Mouse (Mus musculus): ENCODE data around the gene 1700037H04Rik.

Gene 1700037H04Rik

DNA sequence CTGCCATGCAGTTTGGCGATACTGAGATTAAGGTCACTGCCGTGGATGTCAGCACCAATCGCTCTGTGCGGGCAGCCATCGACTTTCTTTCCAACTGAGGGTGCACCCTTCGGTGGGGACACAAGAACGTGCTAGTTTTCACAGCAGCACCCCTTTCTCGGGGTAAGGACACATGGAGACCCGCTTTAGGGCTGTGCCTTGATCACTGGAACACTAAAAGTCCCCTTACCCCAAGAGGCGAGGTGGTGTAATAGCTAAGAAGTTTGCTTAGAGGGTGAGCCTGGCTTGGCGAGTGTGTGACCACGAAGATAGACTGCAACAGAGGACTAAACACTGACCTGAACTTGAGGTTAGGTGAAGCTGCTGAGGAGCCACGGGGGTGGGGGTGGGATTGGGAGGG is 14.8 kb downstream of the 1700037H04Rik start:
- DNase-seq = peak; percentile 3

DNA sequence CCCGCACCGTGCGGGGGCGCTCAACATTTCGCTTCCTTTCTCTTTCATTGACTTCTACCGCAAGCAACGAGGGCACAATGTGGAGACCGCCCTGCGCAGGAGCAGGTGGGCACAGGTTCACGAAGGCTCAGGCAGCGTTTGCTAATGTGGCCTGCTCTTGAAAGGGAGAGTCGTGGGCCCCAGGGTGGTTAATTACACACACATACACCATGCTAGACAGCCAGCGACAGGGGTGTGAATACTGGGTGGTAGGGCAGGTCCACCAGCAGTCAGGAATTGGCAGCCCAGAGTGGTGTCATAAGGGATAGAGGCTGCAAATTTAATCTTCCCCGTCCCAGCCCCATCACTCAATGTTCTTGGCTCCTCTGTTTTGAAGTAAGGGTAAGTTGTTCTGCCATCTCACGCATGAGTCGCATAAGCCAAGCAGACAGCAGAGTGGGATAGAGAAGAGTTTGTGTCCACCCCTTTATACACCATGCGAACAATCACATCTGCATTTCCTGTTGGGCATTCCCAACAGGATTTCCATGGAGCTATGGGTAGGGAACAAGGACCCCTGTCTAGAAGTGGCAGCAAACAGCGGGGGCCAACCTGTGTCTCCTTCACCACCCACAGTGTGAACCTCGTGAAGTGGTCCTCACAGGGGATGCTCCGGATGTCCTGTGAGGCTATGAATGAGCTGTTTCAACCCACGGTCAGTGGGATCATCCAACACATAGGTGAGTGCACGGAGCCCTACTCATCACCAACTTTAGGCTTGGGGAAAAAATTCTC is 16.7 kb downstream of the 1700037H04Rik start:
- DNase-seq = no peak

DNA sequence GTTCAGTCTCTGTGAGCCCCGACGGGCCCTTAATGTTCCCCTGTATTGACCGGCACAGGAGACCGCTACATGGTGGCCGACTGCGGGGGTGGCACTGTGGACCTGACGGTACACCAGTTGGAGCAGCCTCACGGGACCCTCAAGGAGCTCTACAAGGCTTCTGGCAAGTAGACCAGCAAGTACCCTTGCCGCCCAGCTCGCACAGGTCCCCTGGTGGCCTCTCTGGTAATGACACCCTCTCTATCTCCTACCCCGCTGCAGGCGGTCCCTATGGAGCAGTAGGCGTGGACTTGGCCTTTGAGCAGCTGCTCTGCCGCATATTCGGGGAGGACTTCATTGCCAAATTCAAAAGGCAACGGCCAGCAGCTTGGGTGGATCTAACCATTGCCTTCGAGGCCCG is 17.3 kb downstream of the 1700037H04Rik start:
- DNase-seq = peak; percentile 88

DNA sequence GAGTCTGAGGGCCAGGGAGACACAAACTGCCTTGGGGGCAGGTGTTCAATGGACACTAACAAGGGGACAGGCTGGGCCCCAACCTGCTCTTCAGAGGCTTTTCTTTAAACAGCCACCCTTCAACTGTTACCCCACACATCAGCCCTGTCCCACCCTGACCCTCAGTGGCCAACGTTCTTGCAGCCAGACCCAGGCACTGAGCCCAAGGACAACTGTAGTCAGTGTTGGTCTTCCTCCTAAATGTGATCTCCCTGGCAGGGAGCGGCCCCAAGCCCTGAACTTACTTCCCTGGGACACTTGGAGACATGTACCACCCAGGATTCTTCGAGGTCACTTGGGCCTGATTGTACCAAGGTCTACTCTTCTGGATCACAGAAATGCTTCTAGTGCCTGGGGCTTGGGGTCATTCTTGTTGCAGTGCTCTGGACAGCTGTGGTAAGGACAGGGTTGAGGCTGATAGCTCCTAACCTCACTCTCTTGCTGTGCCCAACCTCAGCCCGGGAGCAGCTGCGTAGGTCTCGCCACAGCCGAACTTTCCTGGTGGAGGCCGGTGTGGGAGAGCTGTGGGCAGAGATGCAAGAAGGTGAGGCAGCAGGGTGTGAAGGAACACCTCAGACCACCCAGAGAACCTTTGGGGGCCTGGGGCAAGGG is 18.4 kb downstream of the 1700037H04Rik start:
- DNase-seq = no peak

DNA sequence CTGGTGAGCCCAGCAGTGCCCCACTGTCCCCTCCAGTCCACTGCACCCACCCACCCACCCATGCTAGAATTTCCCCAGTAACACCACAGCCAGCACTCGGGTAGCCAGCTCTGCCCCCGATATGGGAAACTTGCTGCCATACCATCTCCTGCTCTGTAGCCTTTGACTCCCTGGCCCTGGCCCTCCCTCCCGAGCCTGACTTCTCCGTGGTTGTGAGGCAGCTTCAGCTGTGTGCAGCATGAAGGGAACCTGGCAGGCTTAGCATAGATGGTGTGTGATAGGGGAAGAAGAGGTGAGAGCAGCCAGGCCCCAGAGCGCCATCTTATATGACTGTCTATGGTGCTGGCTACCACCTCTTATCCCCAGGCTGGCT is 19.4 kb downstream of the 1700037H04Rik start:
- DNase-seq = no peak

DNA sequence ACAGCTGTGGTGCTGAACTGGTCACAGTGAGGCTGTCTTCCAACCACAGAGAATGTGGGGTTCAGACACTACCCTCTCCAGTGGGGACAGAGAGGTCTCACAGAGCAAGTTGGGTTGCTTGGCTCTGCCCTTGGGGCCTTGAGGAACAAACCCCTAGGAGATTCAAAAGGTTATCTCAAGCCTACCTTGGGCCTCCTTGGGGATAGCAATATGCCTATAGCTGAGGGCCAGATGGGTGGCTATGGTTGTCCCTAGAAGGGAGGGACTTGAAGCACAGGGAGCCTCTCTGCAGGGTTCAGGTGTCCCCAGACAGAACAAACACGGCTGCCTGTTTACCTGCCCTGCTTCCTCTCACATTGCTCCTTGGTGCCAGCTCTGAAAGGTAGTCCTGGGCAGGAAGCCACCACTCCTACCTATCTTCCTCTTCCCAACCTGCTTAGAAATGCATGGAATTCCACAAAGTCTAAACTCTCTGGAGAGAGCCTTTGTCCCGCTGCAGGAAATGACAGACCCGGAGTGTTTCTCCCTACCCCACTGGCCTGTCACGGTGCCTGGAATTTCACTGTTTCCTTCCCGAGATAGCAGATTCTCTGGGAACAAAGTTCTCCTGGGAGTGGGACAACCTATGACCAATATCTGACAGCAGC is 19.9 kb downstream of the 1700037H04Rik start:
- DNase-seq = no peak

DNA sequence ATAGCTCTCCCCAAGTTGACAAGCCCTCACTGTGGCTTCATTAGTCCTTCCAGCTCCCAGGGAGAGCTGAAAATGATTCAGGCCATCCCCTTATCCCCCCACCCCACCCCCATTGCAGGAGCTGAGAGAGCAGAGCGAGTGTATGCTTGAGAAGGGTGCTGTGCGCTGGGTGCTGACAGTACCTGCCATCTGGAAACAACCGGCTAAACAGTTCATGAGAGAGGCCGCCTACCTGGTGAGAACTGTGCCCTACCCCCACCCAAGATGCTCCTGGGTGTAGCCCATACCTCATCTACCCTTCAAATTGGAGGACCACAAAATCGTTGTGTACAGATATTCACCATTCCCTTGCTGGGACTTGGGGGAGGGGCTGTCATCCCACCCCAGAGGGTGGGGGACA is 20.6 kb downstream of the 1700037H04Rik start:
- DNase-seq = no peak

DNA sequence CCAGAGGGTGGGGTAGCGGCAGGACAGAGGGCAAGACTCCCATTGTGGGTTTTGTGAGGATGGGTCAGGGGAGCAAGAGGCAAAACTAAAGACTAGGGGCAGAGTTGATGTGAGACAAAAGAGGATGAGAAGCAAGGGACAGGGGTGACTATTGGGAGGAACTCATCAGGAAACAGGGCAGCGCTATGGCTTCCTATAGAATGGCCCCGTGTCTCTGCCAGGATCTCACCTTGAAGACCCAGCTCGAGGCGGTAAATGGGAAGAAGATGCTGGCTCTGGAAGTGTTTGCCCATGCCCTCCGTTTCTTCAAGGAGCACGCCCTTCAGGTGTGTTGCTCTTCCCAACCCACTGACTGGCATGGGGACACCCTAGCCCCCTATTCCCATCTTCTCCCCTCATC is 21.1 kb downstream of the 1700037H04Rik start:
- no peak for DNase-seq

DNA sequence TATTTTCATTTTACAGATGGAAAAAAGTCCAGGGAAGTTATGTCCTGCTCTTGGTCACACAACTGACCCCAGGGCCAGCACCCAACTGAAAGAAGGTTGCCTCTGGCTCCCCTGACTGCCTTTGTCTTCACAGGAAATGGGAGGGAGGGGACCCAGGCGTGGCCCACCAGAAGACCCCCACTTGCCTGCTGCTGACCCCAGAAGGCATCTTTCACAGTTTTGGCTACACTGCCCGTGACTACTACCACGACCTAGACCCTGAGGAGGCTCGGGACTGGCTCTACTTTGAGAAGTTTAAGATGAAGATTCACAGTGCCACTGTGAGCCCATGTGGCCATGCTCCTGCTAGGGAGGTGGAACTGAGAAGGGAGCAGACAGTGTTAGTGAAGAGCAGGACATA is 21.6 kb downstream of the 1700037H04Rik start:
- no peak for DNase-seq

DNA sequence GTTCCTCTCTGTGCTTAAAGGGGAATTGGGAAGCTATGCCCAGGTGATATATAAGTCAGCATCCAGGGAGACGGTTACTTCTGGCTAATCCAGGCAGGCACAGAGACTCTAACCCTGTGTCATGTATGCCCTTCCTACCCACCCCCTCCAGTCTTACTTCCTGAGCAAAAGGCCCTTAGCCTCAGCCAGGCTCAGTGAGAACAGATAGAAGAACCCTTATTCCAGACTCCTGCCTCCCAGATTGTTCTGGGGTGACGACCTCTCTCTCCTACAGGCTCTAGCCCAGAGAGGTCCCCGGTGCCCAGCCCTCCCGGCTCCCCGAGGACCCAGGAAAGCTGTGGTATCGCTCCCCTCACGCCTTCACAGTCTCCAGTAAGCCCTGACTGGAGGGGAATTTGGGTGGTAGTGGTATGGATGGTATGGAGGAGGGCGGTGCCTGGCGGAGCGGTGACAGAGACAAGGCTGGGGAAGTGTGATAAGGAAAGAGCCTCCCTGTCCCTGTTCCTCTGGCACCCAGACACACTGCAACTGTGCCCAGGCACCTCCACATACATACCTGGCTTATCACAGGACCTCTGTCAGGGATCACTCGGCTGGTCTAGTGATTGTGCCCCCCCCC is 24.3 kb downstream of the 1700037H04Rik start:
- DNase-seq = no peak

DNA sequence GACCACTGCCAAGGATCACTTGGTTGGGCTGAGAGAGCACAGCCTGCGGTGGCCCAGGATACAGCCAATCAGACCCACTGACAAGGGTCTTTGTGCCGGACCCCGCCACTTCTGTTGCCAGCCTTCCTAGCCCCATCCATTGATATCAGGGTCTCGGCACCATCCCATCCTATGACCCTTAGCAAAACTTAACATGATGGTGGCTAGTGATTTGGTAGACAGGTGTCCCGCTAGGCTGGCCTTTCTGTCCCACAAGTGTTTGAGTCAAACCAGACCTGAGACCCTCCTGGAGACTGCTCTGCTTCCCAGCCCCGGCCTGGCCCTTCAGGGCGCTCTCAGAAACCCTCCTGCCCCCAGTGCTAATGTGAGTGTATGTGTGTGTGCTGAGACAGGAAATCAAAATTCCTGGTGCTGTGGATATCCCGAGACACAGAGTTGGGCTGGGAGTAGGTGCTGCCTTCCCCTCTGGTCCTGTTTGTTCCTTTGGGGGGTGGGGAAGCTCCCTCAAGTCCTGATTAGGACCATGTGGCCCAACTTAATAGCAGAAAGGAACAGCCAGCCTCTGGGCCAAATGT is 25.0 kb downstream of the 1700037H04Rik start:
- DNase-seq = no peak

DNA sequence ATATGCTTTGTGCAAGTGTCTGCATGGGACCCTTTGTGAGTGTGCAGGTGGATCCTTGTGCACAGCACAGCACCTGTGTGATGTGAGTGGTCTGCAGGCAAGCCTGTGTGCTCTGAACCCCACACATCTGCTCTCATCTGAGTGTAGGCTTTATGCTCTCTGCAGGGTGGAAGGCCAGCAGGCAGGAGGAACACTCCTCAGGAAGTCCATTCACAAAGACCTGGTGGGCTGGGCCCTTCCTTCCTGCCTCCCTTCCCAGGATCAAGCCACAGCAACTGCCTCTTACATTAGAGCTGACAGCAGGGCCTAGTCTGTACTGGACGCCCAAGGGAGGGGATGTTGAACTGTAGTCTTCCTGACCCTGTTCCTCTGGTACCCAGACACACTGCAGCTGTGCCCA is 25.5 kb downstream of the 1700037H04Rik start:
- no peak for DNase-seq

DNA sequence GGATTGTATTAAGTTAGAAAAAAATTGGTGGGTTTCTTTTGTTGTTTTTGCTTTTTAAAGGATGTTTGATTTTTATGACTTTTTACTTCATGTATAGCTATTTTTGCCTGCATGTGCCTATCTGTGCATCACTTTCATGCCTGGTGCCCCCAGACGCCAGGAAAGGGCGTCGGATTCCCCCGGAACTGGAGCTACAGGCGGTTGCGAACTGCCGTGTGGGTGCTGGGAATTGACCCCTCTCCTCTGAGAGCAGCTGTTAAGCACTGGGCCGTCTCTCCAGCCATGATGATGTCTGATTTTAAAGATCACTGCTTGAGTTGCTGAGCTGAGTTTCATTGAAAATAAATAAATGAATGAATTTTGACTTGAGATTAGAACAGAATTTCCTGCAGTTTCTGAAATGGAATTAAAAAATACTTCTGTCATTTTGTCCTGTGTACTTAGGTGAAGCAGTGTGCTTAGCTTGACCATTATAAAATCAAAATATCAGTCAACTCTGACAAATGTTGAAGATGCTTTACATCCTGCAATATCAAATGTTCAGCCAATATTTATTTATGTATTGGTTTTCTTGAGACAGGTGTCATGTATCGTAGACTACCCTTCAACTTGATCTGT is 26.8 kb downstream of the 1700037H04Rik start, which contains the start of gene Gm11037:
Gene Gm11037, plus strand, starts transcription at position 568 of the 618 bp plus-strand sequence.
- no peak for DNase-seq

DNA sequence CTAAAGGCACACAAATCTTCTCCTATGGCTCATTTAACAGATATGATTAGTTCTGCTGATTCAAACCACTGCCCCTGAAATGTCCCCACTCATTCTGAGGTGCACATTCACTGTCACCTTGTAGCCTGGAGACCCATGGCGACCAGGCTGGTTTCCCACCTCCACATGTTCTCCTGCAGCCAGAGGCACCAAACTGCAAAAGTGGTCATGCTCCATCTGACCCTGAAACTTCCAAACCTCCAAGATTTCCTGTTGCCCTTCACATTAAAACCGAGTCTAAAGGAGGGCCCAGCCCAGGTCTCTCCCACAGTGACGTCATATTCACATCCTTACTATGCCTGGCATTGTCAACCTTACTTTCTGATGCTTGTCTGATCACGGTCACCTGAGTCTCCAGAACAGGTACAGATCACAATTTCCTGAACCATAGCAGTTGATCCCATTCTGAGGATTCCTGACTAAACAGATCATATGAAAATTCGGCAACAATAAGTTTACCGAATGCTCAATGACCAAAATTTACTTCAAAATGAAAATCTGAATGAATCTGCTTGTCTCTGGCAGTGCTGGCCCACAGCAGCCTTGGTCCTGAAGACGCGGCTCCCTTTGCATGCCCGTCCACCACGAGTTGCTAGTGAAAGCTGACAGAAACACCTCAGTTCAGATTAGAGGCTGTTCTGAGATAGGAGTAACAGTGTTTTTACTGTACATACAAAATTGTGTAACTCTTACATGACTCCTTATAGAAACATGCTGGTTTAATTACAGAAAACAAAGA is 27.6 kb downstream of the 1700037H04Rik start:
- no peak for DNase-seq

DNA sequence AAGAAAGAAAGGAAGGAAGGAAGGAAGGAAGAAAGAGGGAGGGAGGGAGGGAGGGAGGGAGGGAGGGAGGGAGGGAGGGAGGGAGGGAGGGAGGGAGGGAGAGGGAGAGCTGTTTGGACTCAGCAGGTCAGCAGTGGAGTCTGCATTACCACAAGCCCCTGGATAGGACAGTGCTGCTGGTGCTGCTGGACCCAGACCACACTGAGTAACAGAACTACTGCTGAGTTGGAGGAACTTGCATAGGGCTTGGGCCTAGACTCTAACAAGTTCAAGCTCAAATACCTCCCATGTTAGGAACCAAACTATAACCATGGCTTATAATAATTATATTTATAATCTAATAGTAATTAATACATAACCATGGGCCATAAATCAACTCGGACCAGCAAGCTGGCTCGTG is 29.0 kb downstream of the 1700037H04Rik start:
- DNase-seq = no peak

DNA sequence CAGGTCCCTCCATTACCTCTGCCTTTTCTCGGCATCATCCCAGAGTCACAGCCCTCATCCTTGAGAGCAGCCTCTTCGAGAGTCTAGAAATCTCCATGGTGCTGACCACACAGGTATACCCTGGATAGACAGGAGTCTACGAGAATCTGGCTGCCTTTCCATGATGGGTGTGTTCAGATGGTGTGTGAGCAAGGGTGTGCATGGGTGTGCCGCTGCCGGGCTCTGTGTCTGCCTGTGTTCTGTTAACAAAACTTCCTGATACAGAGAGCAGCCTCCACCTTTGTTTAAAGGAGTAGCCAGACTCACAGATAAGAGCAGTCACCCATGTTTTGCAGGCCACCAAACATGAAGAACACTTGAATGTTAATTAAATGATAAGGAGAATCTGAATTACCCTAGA is 30.0 kb downstream of the 1700037H04Rik start:
- DNase-seq = no peak

DNA sequence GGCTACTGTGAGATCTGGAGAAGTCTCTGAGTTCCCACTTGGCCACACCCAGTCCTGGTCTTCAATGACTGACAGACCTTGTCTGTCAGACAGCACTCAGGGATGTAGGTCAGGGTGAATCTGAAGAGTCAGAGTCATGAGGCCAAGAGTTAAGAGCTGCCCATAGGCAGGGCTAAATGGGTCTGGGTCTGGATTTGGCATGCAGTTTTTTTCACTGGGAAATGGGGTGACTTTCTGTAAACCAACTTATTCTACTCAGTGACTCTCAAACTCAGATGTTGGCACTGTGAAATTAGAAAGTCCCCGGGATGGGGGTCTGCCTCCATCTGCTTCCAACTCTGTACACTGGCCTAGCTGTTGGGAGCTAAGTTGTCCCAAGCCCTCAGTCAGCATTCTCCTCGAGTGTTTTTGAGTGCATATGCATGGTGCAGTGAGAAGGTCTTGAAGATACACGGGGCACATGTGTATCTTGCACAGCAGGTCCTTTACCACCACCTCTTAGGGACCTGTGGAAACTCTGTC is 31.2 kb downstream of the 1700037H04Rik start:
- DNase-seq = no peak

DNA sequence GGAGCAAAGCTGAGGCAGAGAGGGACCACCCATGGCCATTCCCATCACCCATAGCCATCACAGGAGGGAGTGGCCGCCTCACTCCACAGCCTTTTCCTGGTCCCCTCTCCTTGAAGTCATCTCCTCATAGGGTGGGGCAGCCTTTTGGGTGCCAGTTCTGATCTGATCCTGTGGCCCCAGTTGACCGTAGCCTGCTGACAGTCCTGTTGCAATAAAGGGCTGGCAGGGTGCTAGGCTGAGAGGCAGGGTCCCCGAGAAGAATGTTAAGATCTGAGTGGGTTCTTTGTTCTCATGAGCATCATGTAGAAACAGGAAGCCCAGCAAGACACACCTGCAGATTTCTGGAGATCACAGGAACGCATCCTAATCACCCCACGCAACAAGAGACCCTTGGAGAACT is 31.7 kb downstream of the 1700037H04Rik start:
- no peak for DNase-seq

DNA sequence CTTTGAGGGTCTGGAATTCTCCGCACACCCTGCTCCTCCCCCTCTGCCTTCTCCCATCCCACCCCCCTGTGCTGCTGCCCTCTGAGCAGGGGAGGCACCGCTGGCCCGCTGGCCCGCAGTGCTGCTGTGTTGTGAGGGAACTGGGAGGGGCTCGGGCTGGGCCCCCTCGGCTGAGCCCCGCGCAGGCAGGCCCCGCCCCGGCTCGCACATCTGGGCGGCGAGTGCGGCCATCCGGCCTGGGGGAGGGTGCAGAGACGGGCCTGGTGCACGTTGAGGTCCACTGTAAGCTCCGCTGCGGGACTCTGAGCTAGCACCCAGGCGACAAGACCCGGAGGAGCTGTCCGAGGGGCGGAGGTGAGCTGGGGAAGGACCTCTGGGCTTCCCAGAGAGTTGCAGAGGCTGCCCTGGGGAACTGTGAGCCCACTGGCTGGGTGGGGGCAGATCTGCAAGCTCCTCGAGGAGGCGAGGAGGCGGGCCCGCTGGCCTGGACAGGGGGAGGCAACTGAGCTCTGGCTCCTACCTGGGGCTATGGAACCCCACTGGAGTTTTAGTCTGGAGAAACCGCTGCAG is 32.6 kb downstream of the 1700037H04Rik start, which contains the start of gene Hspa12b:
Gene Hspa12b, plus strand, starts transcription at position 120 of the 570 bp plus-strand sequence.
- DNase-seq = peak; percentile 67

DNA sequence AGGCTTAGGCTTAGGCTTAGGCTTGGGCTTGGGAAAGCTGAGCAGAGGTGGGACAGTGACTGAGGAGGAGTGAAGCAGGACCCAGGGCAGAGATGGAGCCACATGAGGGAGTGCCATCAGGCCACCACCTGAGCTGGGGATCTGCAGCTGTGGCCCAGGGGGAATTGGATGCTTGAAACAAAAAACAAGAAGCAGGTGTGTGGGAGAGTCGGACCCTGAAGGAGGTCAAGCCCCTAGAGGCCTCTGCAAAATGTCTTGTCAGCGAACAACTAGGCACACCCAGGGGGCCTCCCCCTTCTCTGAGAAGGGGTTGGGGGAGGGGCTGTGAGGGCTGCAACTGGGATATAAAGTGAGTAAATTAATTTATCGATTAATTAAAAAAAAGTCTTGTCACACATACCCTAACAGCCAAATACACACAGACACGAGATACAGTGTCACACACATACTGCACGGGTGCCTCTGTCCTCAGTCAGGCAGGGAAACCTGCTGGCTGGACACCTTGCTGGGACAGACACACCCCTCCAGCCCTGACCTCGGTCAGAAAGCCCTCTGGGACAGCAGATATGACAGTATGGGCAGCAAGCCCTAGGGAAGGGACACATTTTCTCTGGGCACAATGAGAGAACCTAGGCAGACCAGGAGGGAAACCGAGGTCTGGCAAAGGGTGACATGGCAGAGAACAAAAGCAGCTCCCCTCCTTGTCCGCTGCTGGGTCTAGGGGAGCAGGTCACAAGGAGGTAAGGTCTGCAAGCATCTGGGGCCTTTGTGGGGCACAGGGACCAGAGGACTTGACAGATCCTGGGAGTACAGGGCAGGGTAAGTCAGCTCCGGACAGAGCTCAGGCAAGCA is 33.7 kb downstream of the 1700037H04Rik start:
- no peak for DNase-seq

Data from thymus, postnatal 4 days (tissue).